Mouse (Mus musculus): ENCODE data around the gene Efna2.

Gene Efna2

GRCm38 (mm10) chr10:80141786-80142529, 37.3 kb upstream of the Efna2 start:
- CTCF ChIA-PET, result interaction anchor here (1.4 to 1.8 kb wide), 2 partner anchors 20 to 153 kb away, joined by 5 read pairs; no protein-coding TSS in a partner anchor

- CTCF ChIA-PET, result interaction anchor here (0.6 to 1.8 kb wide), 2 partner anchors 20 to 1043 kb away, joined by 5 read pairs; no protein-coding TSS in a partner anchor
Observed at GRCm38 (mm10) chr10:80142530-80142925, 36.8 kb upstream of the Efna2 start.

GRCm38 (mm10) chr10:80143664-80144063, 35.6 kb upstream of the Efna2 start:
- CTCF ChIA-PET, result interaction anchor here (1.0 to 1.8 kb wide), 2 partner anchors 19 to 26 kb away, joined by 5 to 11 read pairs; no protein-coding TSS in a partner anchor

GRCm38 (mm10) chr10:80144159-80144558, 35.1 kb upstream of the Efna2 start:
- CTCF ChIA-PET, result interaction anchor here (0.6 to 1.8 kb wide), 4 partner anchors 18 to 57 kb away, joined by 3 to 11 read pairs (median 6); no protein-coding TSS in a partner anchor

GRCm38 (mm10) chr10:80144864-80145838, 34.1 kb upstream of the Efna2 start:
- CTCF ChIA-PET, result interaction anchor here (1.1 to 3.1 kb wide), 3 partner anchors 19 to 23 kb away, joined by 3 to 23 read pairs (median 4); no protein-coding TSS in a partner anchor

- CTCF ChIA-PET, result interaction anchor here (0.5 to 3.1 kb wide), 2 partner anchors 19 to 218 kb away, joined by 4 to 23 read pairs; no protein-coding TSS in a partner anchor
Observed at GRCm38 (mm10) chr10:80145896-80146295, 33.4 kb upstream of the Efna2 start.

GRCm38 (mm10) chr10:80146568-80147011, 32.7 kb upstream of the Efna2 start:
- CTCF ChIA-PET, result interaction anchor here (0.5 to 3.1 kb wide), 2 partner anchors 18 to 218 kb away, joined by 4 to 23 read pairs; no protein-coding TSS in a partner anchor

GRCm38 (mm10) chr10:80147146-80147718, 32.0 kb upstream of the Efna2 start:
- CTCF ChIA-PET, result interaction anchor here (0.7 to 3.1 kb wide), 2 partner anchors 17 to 20 kb away, joined by 3 to 23 read pairs; no protein-coding TSS in a partner anchor

- CTCF ChIA-PET, result interaction anchor here (0.6 to 3.1 kb wide), 3 partner anchors 17 to 20 kb away, joined by 3 to 23 read pairs (median 6); no protein-coding TSS in a partner anchor
Observed at GRCm38 (mm10) chr10:80147719-80148601, 31.3 kb upstream of the Efna2 start, which contains the start of gene Midn. TSS of gene Midn (plus strand) at chr10:80148272.

GRCm38 (mm10) chr10:80148610-80149290, 30.5 kb upstream of the Efna2 start:
- CTCF ChIA-PET, result interaction anchor here (0.6 kb wide), 2 partner anchors 19 to 26 kb away, joined by 3 to 6 read pairs; no protein-coding TSS in a partner anchor

GRCm38 (mm10) chr10:80149291-80150225, 29.7 kb upstream of the Efna2 start:
- CTCF ChIA-PET, result interaction anchor here (0.6 kb wide), 1 partner anchor 25 kb away, joined by 3 read pairs; no protein-coding TSS in a partner anchor

- CTCF ChIA-PET, result interaction anchor here (1.0 kb wide), 1 partner anchor 11 kb away, joined by 5 read pairs; no protein-coding TSS in a partner anchor
Observed at GRCm38 (mm10) chr10:80150226-80151210, 28.8 kb upstream of the Efna2 start.

GRCm38 (mm10) chr10:80151211-80152034, 27.9 kb upstream of the Efna2 start:
- CTCF ChIA-PET, result interaction anchor here (0.6 to 1.0 kb wide), 2 partner anchors 10 to 537 kb away, joined by 3 to 5 read pairs; no protein-coding TSS in a partner anchor

- CTCF ChIA-PET, result interaction anchor here (0.6 to 0.8 kb wide), 2 partner anchors 11 to 224 kb away, joined by 3 read pairs; no protein-coding TSS in a partner anchor
Observed at GRCm38 (mm10) chr10:80152071-80152872, 27.0 kb upstream of the Efna2 start.

GRCm38 (mm10) chr10:80152873-80153260, 26.4 kb upstream of the Efna2 start:
- CTCF ChIA-PET, result interaction anchor here (0.6 to 0.8 kb wide), 2 partner anchors 12 to 224 kb away, joined by 3 read pairs; no protein-coding TSS in a partner anchor

All from spleen, embryonic (tissue).